Mouse (Mus musculus) macrophage (primary cell): ENCODE measurements around the gene Txndc15. TPM values are rescaled to one million over a fixed set of nuclear protein-coding genes. Genes with fewer than 3 reads are reported as not detected.

Experiments
- H3K27ac ChIP-seq: fragments of 350-480 bp; formaldehyde crosslinking; 2 replicates; pipeline ENCODE4 v1.9.0; 2021
- H3K36me3 ChIP-seq: fragments of 350-480 bp; formaldehyde crosslinking; 2 replicates; pipeline ENCODE4 v1.9.0; 2021; ENCODE audit errors: inconsistent target
- H3K4me3 ChIP-seq: fragments of 350-480 bp; formaldehyde crosslinking; 2 replicates; pipeline ENCODE4 v1.9.0; 2021; ENCODE audit errors: inconsistent target
- H3K79me2 ChIP-seq: fragments of 350-480 bp; formaldehyde crosslinking; 2 replicates; pipeline ENCODE4 v1.9.0; 2021; ENCODE audit errors: inconsistent target
- WGBS: methylation state at CpG from one replicate; pipeline ENCODE4 v1.1.7; 2026; ENCODE audit warnings: inconsistent platforms; ENCODE audit not compliant: missing documents; 5-methylcytosine and 5-hydroxymethylcytosine counted together
- polyA plus RNA-seq: library from polyadenylated mRNA; stranded (reverse); fragments of 250-400 nt; gene quantifications from 3 replicates; pipeline ENCODE4 v1.2.4, GENCODE M21; 2018; ENCODE audit warnings: inconsistent platforms

The Txndc15 gene
- polyA plus RNA-seq, 1 experiment from 2014 or later, result 37.2 TPM

- peak overlapping the region; percentile 44 for H3K27ac ChIP-seq
- WGBS, result 5% methylated on average over 5 of the region's 5 CpGs
- peaks cover 24% of the 10 kb centered on the region; the same call in 1 of the 2 replicates for H3K79me2 ChIP-seq
- peak overlapping the region; percentile 55 for H3K4me3 ChIP-seq
- H3K36me3 ChIP-seq, result peaks cover 7% of the 10 kb centered on the region; the same call in 1 of the 2 replicates
Measured at GRCm38 (mm10) chr13:55715167-55715512, 690 bp downstream of the Txndc15 start.

GRCm38 (mm10) chr13:55715908-55716510, 1.6 kb downstream of the Txndc15 start:
- WGBS, result 82% methylated on average over 3 of the region's 7 CpGs
- no peak overlapping the region for H3K4me3 ChIP-seq
- H3K79me2 ChIP-seq, result peaks cover 24% of the 10 kb centered on the region; the same call in 1 of the 2 replicates
- no peak overlapping the region for H3K27ac ChIP-seq
- H3K36me3 ChIP-seq, result peaks cover 8% of the 10 kb centered on the region; the same call in 1 of the 2 replicates

- 88% methylated on average over 8 of the region's 8 CpGs for WGBS
- no peak overlapping the region for H3K27ac ChIP-seq
- H3K36me3 ChIP-seq, result peaks cover 18% of the 10 kb centered on the region; the same call in 1 of the 2 replicates
- H3K79me2 ChIP-seq, result peaks cover 8% of the 10 kb centered on the region; the same call in 1 of the 2 replicates
- H3K4me3 ChIP-seq, result no peak overlapping the region
Measured at GRCm38 (mm10) chr13:55721516-55721915, 7.1 kb downstream of the Txndc15 start.

- Histone ChIP-seq H3K27ac (no peak overlapping the region), H3K4me3 (no peak overlapping the region), H3K36me3 (peaks cover 18% of the 10 kb centered on the region; the same call in 1 of the 2 replicates), H3K79me2 (peaks cover 3% of the 10 kb centered on the region; the same call in 1 of the 2 replicates)
- 93% methylated on average over 2 of the region's 2 CpGs for WGBS
Measured at GRCm38 (mm10) chr13:55721995-55722394, 7.5 kb downstream of the Txndc15 start.

- Histone ChIP-seq H3K4me3 (peak overlapping the region; percentile 32), H3K36me3 (peaks cover 5% of the 10 kb centered on the region; the same call in 1 of the 2 replicates), H3K27ac (peak overlapping the region; percentile 63), H3K79me2 (no peaks in the 10 kb centered on the region)
- WGBS, result 0% methylated on average over 3 of the region's 4 CpGs
Measured at GRCm38 (mm10) chr13:55726598-55727119, 12.2 kb downstream of the Txndc15 start.

GRCm38 (mm10) chr13:55727120-55727838, 12.8 kb downstream of the Txndc15 start, which contains the start of gene Pcbd2:
Gene Pcbd2, plus strand, starts transcription at chr13:55727368.
- WGBS, result under 1% methylated on average over 58 of the region's 73 CpGs
- H3K27ac ChIP-seq, result peak within 1 kb of the TSS; percentile 74
- no peaks in the 10 kb centered on the region for H3K79me2 ChIP-seq

GRCm38 (mm10) chr13:55727839-55728238, 13.4 kb downstream of the Txndc15 start:
- 2% methylated on average over 19 of the region's 19 CpGs for WGBS
- H3K27ac ChIP-seq, result peak overlapping the region; percentile 74
- H3K79me2 ChIP-seq, result no peaks in the 10 kb centered on the region
- peak overlapping the region; percentile 87 for H3K4me3 ChIP-seq
- H3K36me3 ChIP-seq, result no peaks in the 10 kb centered on the region

More at GRCm38 (mm10) chr13:55727120-55727838, 12.8 kb downstream of the Txndc15 start, which contains the start of gene Pcbd2:
- peak within 1 kb of the TSS; percentile 87 for H3K4me3 ChIP-seq
- no peaks in the 10 kb centered on the region for H3K36me3 ChIP-seq

GRCm38 (mm10) chr13:55730716-55731115, 16.3 kb downstream of the Txndc15 start:
- H3K4me3 ChIP-seq, result no peak overlapping the region
- no peak overlapping the region for H3K27ac ChIP-seq
- no peaks in the 10 kb centered on the region for H3K79me2 ChIP-seq
- H3K36me3 ChIP-seq, result no peaks in the 10 kb centered on the region
- WGBS, result 97% methylated on average over 7 of the region's 7 CpGs

- 65% methylated on average over 2 of the region's 2 CpGs for WGBS
- Histone ChIP-seq H3K36me3 (no peaks in the 10 kb centered on the region), H3K79me2 (no peaks in the 10 kb centered on the region), H3K4me3 (no peak overlapping the region), H3K27ac (no peak overlapping the region)
Measured at GRCm38 (mm10) chr13:55732121-55732520, 17.7 kb downstream of the Txndc15 start.

- H3K4me3 ChIP-seq, result no peak overlapping the region
- 94% methylated on average over 22 of the region's 22 CpGs for WGBS
- H3K79me2 ChIP-seq, result no peaks in the 10 kb centered on the region
- H3K27ac ChIP-seq, result no peak overlapping the region
- H3K36me3 ChIP-seq, result no peaks in the 10 kb centered on the region
Measured at GRCm38 (mm10) chr13:55733628-55734502, 19.4 kb downstream of the Txndc15 start.

GRCm38 (mm10) chr13:55737885-55738284, 23.4 kb downstream of the Txndc15 start:
- H3K27ac ChIP-seq, result no peak overlapping the region
- WGBS, result 98% methylated on average over 8 of the region's 8 CpGs
- H3K79me2 ChIP-seq, result no peaks in the 10 kb centered on the region
- no peaks in the 10 kb centered on the region for H3K36me3 ChIP-seq
- H3K4me3 ChIP-seq, result no peak overlapping the region

- no peak overlapping the region for H3K4me3 ChIP-seq
- H3K36me3 ChIP-seq, result no peaks in the 10 kb centered on the region
- no peaks in the 10 kb centered on the region for H3K79me2 ChIP-seq
- 97% methylated on average over 8 of the region's 8 CpGs for WGBS
- no peak overlapping the region for H3K27ac ChIP-seq
Measured at GRCm38 (mm10) chr13:55742306-55742705, 27.9 kb downstream of the Txndc15 start.

- Histone ChIP-seq H3K36me3 (no peaks in the 10 kb centered on the region), H3K27ac (no peak overlapping the region), H3K4me3 (no peak overlapping the region), H3K79me2 (no peaks in the 10 kb centered on the region)
- 37% methylated on average over 11 of the region's 13 CpGs for WGBS
Measured at GRCm38 (mm10) chr13:55754380-55754779, 39.9 kb downstream of the Txndc15 start.

GRCm38 (mm10) chr13:55756789-55757188, 42.3 kb downstream of the Txndc15 start:
- no peak overlapping the region for H3K4me3 ChIP-seq
- H3K27ac ChIP-seq, result no peak overlapping the region
- H3K36me3 ChIP-seq, result no peaks in the 10 kb centered on the region
- 77% methylated on average over 8 of the region's 8 CpGs for WGBS
- H3K79me2 ChIP-seq, result no peaks in the 10 kb centered on the region
